ENCODE assay signal across 10 mouse cellular contexts in the genomic region with DNA sequence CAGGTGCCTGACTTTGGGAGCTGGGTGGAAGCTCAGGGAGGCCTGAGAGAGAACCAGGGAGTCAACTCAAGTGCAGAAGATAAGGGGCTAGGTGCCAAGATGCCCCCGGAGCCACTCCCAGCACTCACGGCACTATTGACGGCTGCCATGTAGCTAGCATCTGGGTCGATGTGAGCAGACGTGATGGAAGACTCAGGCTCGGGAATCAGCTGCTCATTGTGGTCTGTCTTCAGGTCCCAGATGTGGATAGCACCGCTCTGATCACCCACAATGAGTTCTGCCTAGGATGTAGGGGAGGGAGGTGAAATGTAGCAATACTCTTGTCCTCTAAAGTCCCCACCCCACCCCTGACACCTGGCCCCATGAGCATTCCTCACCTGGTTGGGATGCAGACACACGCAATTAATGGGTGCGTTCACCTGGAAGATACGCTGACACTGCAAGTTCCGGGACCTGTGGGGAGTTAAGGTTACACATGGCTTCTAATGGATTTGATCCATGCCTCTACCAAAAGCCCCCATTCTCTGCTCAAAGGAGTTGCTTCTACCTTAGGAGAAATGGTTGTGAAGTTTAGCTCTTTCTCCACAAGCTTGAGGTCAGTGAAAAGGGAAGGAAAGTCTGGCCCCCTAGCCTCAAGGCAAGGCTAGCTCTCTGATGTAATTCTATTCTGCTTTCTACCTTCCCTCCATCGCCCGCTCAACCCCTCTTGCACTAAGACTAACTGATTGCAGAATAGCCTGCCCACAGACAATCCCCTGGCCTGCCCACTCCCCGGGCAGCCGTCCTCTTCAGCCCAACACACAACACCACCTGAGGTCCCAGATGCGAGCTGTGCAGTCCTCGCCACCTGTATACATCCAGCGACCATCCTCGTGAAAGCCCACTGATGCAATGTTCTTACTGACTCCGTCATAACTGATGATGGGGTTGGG. TPM values are rescaled to one million over a fixed set of nuclear protein-coding genes. Genes with fewer than 3 reads are reported as not detected.
DNase-seq lines count a peak whose midpoint lies in the region; ATAC-seq and TF ChIP-seq lines count a peak whose summit lies in the region.
"Had no signal": no experiment of that assay in that cellular context is flagged by ENCODE, and none has a peak within 500 bp of the region (broad histone marks: within the 10 kb centered on the region; RNA-seq: fewer than 3 reads in every experiment).

No protein-coding gene starts in this region.

- WGBS in heart, embryonic 14.5 days = 91% methylated on average over 20 of the region's 20 CpGs
- WGBS in embryonic facial prominence, embryonic 11.5 days = 92% methylated on average over 20 of the region's 20 CpGs
- 89% methylated on average over 20 of the region's 20 CpGs for WGBS in hindbrain, postnatal 0 days
- WGBS in midbrain, embryonic 14.5 days = 94% methylated on average over 20 of the region's 20 CpGs
- 88% methylated on average over 20 of the region's 20 CpGs for WGBS in kidney, adult 2 months

- no peak for DNase-seq in heart, adult 18-20 months
- no peak for DNase-seq in embryonic facial prominence, embryonic 11.5 days (ENCODE audit: low spot score)
- DNase-seq in hindbrain, postnatal 0 days (ENCODE audit: low spot score) = no peak
- no peak for DNase-seq in midbrain, embryonic 14.5 days
- DNase-seq in urinary bladder, postnatal 14 days (ENCODE audit: low spot score) = no peak
- no peak for DNase-seq in layer of hippocampus, postnatal 14 days (ENCODE audit: low spot score in 2 of 2)
- DNase-seq in kidney, adult 2 months = no peak

- no peaks in the 10 kb centered on the region for H3K27me3 ChIP-seq in heart, embryonic 14.5 days (ENCODE audit: control insufficient read depth, insufficient read depth, low read length)
- no peaks in the 10 kb centered on the region for H3K27me3 ChIP-seq in embryonic facial prominence, embryonic 11.5 days (ENCODE audit: control insufficient read depth, insufficient read depth, low read length)
- no peaks in the 10 kb centered on the region for H3K27me3 ChIP-seq in hindbrain, postnatal 0 days (ENCODE audit: insufficient read depth, low read length)
- no peaks in the 10 kb centered on the region for H3K27me3 ChIP-seq in midbrain, embryonic 14.5 days (ENCODE audit: control insufficient read depth, insufficient read depth, low read length)
- H3K27me3 ChIP-seq in kidney, adult 2 months (replicated peaks; ENCODE audit: control insufficient read depth, insufficient read depth, low read length) = no peaks in the 10 kb centered on the region
- H3K27me3 ChIP-seq: heart, embryonic 15.5 days had no signal

- H3K4me1 ChIP-seq in heart, embryonic 14.5 days (ENCODE audit: control insufficient read depth in 2 of 2, insufficient read depth in 2 of 2, low read length in 2 of 2) = peaks cover 15 to 19% of the 10 kb centered on the region in 2 experiments
- peaks cover 3% of the 10 kb centered on the region for H3K4me1 ChIP-seq in embryonic facial prominence, embryonic 11.5 days (ENCODE audit: control insufficient read depth, insufficient read depth, low read length)
- H3K4me1 ChIP-seq in hindbrain, postnatal 0 days (ENCODE audit: insufficient read depth, low read length) = peaks cover 15% of the 10 kb centered on the region
- peaks cover 10% of the 10 kb centered on the region for H3K4me1 ChIP-seq in midbrain, embryonic 14.5 days (ENCODE audit: control insufficient read depth, insufficient read depth, low read length)
- peaks cover 11% of the 10 kb centered on the region for H3K4me1 ChIP-seq in kidney, adult 2 months (ENCODE audit: control insufficient read depth, insufficient read depth, low read length)

- no peak for TF ChIP-seq POLR2A in kidney, adult 2 months (IDR thresholded peaks at IDR 0.05; ENCODE audit: low read depth, low read length)

- peak overlapping the region; percentile 62; the same call in 1 of the 2 replicates for H3K4me2 ChIP-seq in heart, embryonic 14.5 days (ENCODE audit: low read length)
- no peak overlapping the region; the same call in 1 of the 2 replicates for H3K4me2 ChIP-seq in embryonic facial prominence, embryonic 11.5 days (ENCODE audit: low read depth, low read length)
- H3K4me2 ChIP-seq in hindbrain, postnatal 0 days (ENCODE audit: low read depth, low read length) = peak overlapping the region; percentile 69
- H3K4me2 ChIP-seq in midbrain, embryonic 14.5 days (ENCODE audit: low read length) = peak overlapping the region; percentile 58; the same call in 1 of the 2 replicates

- H3K27ac ChIP-seq in heart, embryonic 14.5 days (replicated peaks in 1 of 2; ENCODE audit: control insufficient read depth in 1 of 2, insufficient read depth in 1 of 2, low read depth in 2 of 2, low read length in 2 of 2) = no peak overlapping the region
- no peak overlapping the region for H3K27ac ChIP-seq in embryonic facial prominence, embryonic 11.5 days (replicated peaks; ENCODE audit: low read depth, low read length)
- peak overlapping the region; percentile 1; the same call in 1 of the 2 replicates for H3K27ac ChIP-seq in hindbrain, postnatal 0 days
- no peak overlapping the region for H3K27ac ChIP-seq in midbrain, embryonic 14.5 days (replicated peaks; ENCODE audit: low read depth, low read length)
- no peak overlapping the region for H3K27ac ChIP-seq in kidney, adult 2 months (ENCODE audit: insufficient read depth, low read depth, low read length)
- H3K27ac ChIP-seq: heart, embryonic 15.5 days; macrophage had no signal

- no peak overlapping the region for H3K4me3 ChIP-seq in heart, embryonic 14.5 days (ENCODE audit: control insufficient read depth in 1 of 2, insufficient read depth in 1 of 2, low read depth in 1 of 2, low read length in 2 of 2)
- no peak overlapping the region for H3K4me3 ChIP-seq in embryonic facial prominence, embryonic 11.5 days (ENCODE audit: low read depth, low read length)
- no peak overlapping the region for H3K4me3 ChIP-seq in hindbrain, postnatal 0 days (ENCODE audit: low read length)
- H3K4me3 ChIP-seq in midbrain, embryonic 14.5 days (replicated peaks; ENCODE audit: low read depth, low read length) = no peak overlapping the region
- no peak overlapping the region for H3K4me3 ChIP-seq in kidney, adult 2 months (ENCODE audit: insufficient read depth, low read depth, low read length)

- no peak for TF ChIP-seq CTCF in hindbrain, postnatal 0 days (IDR thresholded peaks at IDR 0.05; ENCODE audit: low read depth)
- no peak for TF ChIP-seq CTCF in kidney, adult 2 months (conservative IDR thresholded peaks at IDR 0.05; ENCODE audit: insufficient read depth, insufficient read length, low read depth, low read length)

- ATAC-seq in heart, embryonic 14.5 days (ENCODE audit: insufficient number of reproducible peaks, insufficient read depth, low FRiP score, low read depth) = no peak
- ATAC-seq in embryonic facial prominence, embryonic 11.5 days (replicated peaks; ENCODE audit: insufficient number of reproducible peaks, low FRiP score, low TSS enrichment, low read depth) = no peak
- ATAC-seq in hindbrain, postnatal 0 days = no peak
- ATAC-seq in midbrain, embryonic 14.5 days (ENCODE audit: low FRiP score, low TSS enrichment) = no peak

- H3K36me3 ChIP-seq in heart, embryonic 14.5 days (ENCODE audit: control insufficient read depth, insufficient read depth, low read length) = peaks cover 54% of the 10 kb centered on the region
- H3K36me3 ChIP-seq in embryonic facial prominence, embryonic 11.5 days (replicated peaks; ENCODE audit: control insufficient read depth, insufficient read depth, low read depth, low read length) = peaks cover 5% of the 10 kb centered on the region
- H3K36me3 ChIP-seq in hindbrain, postnatal 0 days (ENCODE audit: insufficient read depth, low read length) = peaks cover 30% of the 10 kb centered on the region
- peaks cover 44% of the 10 kb centered on the region for H3K36me3 ChIP-seq in midbrain, embryonic 14.5 days (ENCODE audit: control insufficient read depth, insufficient read depth, low read length)
- H3K36me3 ChIP-seq in kidney, adult 2 months (ENCODE audit: control insufficient read depth, insufficient read depth, low read length) = no peaks in the 10 kb centered on the region; the same call in 1 of the 2 replicates

- H3K9ac ChIP-seq in heart, embryonic 14.5 days (ENCODE audit: low read length) = peak overlapping the region; percentile 88; the same call in 1 of the 2 replicates
- H3K9ac ChIP-seq in embryonic facial prominence, embryonic 11.5 days (replicated peaks; ENCODE audit: low read length) = peak overlapping the region; percentile 91
- H3K9ac ChIP-seq in hindbrain, postnatal 0 days (replicated peaks; ENCODE audit: low read length) = no peak overlapping the region; the same call in 1 of the 2 replicates
- peak overlapping the region; percentile 65; the same call in 1 of the 2 replicates for H3K9ac ChIP-seq in midbrain, embryonic 14.5 days (replicated peaks; ENCODE audit: low read length)

- H3K9me3 ChIP-seq in heart, embryonic 14.5 days (ENCODE audit: control insufficient read depth, low read length) = no peaks in the 10 kb centered on the region
- H3K9me3 ChIP-seq in embryonic facial prominence, embryonic 11.5 days (replicated peaks; ENCODE audit: control insufficient read depth, low read length) = no peaks in the 10 kb centered on the region
- H3K9me3 ChIP-seq in hindbrain, postnatal 0 days (ENCODE audit: low read length) = no peaks in the 10 kb centered on the region
- H3K9me3 ChIP-seq in midbrain, embryonic 14.5 days (ENCODE audit: control insufficient read depth, low read length) = no peaks in the 10 kb centered on the region
- H3K9me3 ChIP-seq: heart, embryonic 15.5 days had no signal

RNA-seq across cellular contexts. Expression of a gene that starts 1.6 kb away (rescaled TPM):
- polyA plus RNA-seq in heart, embryonic 14.5 days (2014; fragmentation: Nextera tagmentation; extraction: Ambion mirVana) = 15.2 and 17.5 TPM in 2 replicates
- 10 to 100 TPM in 1 of 2 experiments, 1 to 10 TPM in 1; 8.1 to 10.3 TPM for total RNA-seq in heart, adult 18-20 months (2021)
- polyA plus RNA-seq in embryonic facial prominence, embryonic 11.5 days (2014; fragmentation: Nextera tagmentation; extraction: Ambion mirVana) = 30.3 and 32.0 TPM in 2 replicates
- 45.9 and 55.3 TPM in 2 replicates for total RNA-seq in hindbrain, postnatal 0 days (2014; rRNA removed)
- 26.3 and 26.4 TPM in 2 replicates for polyA plus RNA-seq in hindbrain, postnatal 0 days (2015; fragmentation: Nextera tagmentation; extraction: Ambion mirVana)
- polyA plus RNA-seq in midbrain, embryonic 14.5 days (2014; fragmentation: Nextera tagmentation; extraction: Ambion mirVana) = 36.2 and 43.0 TPM in 2 replicates
- 10 to 100 TPM; 30.7 to 32.1 TPM for total RNA-seq in layer of hippocampus, postnatal 14 days (2021)
- 26.1 and 32.1 TPM in 2 replicates for polyA plus RNA-seq in kidney, adult 2 months (2012; rRNA removed)

RNA-seq across cellular contexts. Expression of a gene that starts 3.6 kb away (rescaled TPM):
- not detected in 2 replicates for polyA plus RNA-seq in heart, embryonic 14.5 days (2014; fragmentation: Nextera tagmentation; extraction: Ambion mirVana)
- total RNA-seq in heart, adult 18-20 months (2021) = not detected
- polyA plus RNA-seq in embryonic facial prominence, embryonic 11.5 days (2014; fragmentation: Nextera tagmentation; extraction: Ambion mirVana) = 0.42 TPM in 1 of 2 replicates, not detected in the other
- 0.47 and 4.0 TPM in 2 replicates for total RNA-seq in hindbrain, postnatal 0 days (2014; rRNA removed)
- polyA plus RNA-seq in hindbrain, postnatal 0 days (2015; fragmentation: Nextera tagmentation; extraction: Ambion mirVana) = 1.3 and 1.4 TPM in 2 replicates
- 0.45 TPM in 1 of 2 replicates, not detected in the other for polyA plus RNA-seq in midbrain, embryonic 14.5 days (2014; fragmentation: Nextera tagmentation; extraction: Ambion mirVana)
- total RNA-seq in layer of hippocampus, postnatal 14 days (2021) = 1 to 10 TPM; 1.0 to 2.1 TPM
- polyA plus RNA-seq in kidney, adult 2 months (2012; rRNA removed) = 0.56 and 0.96 TPM in 2 replicates
- polyA plus RNA-seq: macrophage had no signal

RNA-seq across cellular contexts. Expression of a gene that starts 7.1 kb away (rescaled TPM):
- polyA plus RNA-seq in heart, embryonic 14.5 days (2014; fragmentation: Nextera tagmentation; extraction: Ambion mirVana) = 65.7 and 66.6 TPM in 2 replicates
- 10 to 100 TPM; 40.1 to 43.5 TPM for total RNA-seq in heart, adult 18-20 months (2021)
- 53.7 and 54.9 TPM in 2 replicates for polyA plus RNA-seq in embryonic facial prominence, embryonic 11.5 days (2014; fragmentation: Nextera tagmentation; extraction: Ambion mirVana)
- 71.7 and 74.1 TPM in 2 replicates for total RNA-seq in hindbrain, postnatal 0 days (2014; rRNA removed)
- 94.1 and 97.6 TPM in 2 replicates for polyA plus RNA-seq in hindbrain, postnatal 0 days (2015; fragmentation: Nextera tagmentation; extraction: Ambion mirVana)
- polyA plus RNA-seq in midbrain, embryonic 14.5 days (2014; fragmentation: Nextera tagmentation; extraction: Ambion mirVana) = 60.5 and 62.7 TPM in 2 replicates
- 10 to 100 TPM; 71.8 to 73.5 TPM for total RNA-seq in layer of hippocampus, postnatal 14 days (2021)
- 38.7 and 46.5 TPM in 2 replicates for polyA plus RNA-seq in kidney, adult 2 months (2012; rRNA removed)

RNA-seq across cellular contexts. Expression of a gene that starts 7.2 kb away (rescaled TPM):
- 16.0 and 17.6 TPM in 2 replicates for polyA plus RNA-seq in heart, embryonic 14.5 days (2014; fragmentation: Nextera tagmentation; extraction: Ambion mirVana)
- 10 to 100 TPM in 1 of 2 experiments, 1 to 10 TPM in 1; 9.8 to 10.1 TPM for total RNA-seq in heart, adult 18-20 months (2021)
- 10.3 and 11.1 TPM in 2 replicates for polyA plus RNA-seq in embryonic facial prominence, embryonic 11.5 days (2014; fragmentation: Nextera tagmentation; extraction: Ambion mirVana)
- 32.4 and 36.3 TPM in 2 replicates for total RNA-seq in hindbrain, postnatal 0 days (2014; rRNA removed)
- polyA plus RNA-seq in hindbrain, postnatal 0 days (2015; fragmentation: Nextera tagmentation; extraction: Ambion mirVana) = 28.0 and 33.5 TPM in 2 replicates
- polyA plus RNA-seq in midbrain, embryonic 14.5 days (2014; fragmentation: Nextera tagmentation; extraction: Ambion mirVana) = 22.7 and 22.8 TPM in 2 replicates
- total RNA-seq in layer of hippocampus, postnatal 14 days (2021) = 10 to 100 TPM; 27.8 to 32.3 TPM
- polyA plus RNA-seq in kidney, adult 2 months (2012; rRNA removed) = 63.7 and 72.8 TPM in 2 replicates

RNA-seq across cellular contexts. Expression of a gene that starts 11.1 kb away (rescaled TPM):
- polyA plus RNA-seq in heart, embryonic 14.5 days (2014; fragmentation: Nextera tagmentation; extraction: Ambion mirVana) = 0.26 and 0.62 TPM in 2 replicates
- under 1 TPM; 0.15 to 0.20 TPM for total RNA-seq in heart, adult 18-20 months (2021)
- polyA plus RNA-seq in embryonic facial prominence, embryonic 11.5 days (2014; fragmentation: Nextera tagmentation; extraction: Ambion mirVana) = 2.6 and 2.8 TPM in 2 replicates
- total RNA-seq in hindbrain, postnatal 0 days (2014; rRNA removed) = 152 and 163 TPM in 2 replicates
- 42.1 and 43.7 TPM in 2 replicates for polyA plus RNA-seq in hindbrain, postnatal 0 days (2015; fragmentation: Nextera tagmentation; extraction: Ambion mirVana)
- 34.8 and 37.5 TPM in 2 replicates for polyA plus RNA-seq in midbrain, embryonic 14.5 days (2014; fragmentation: Nextera tagmentation; extraction: Ambion mirVana)
- total RNA-seq in layer of hippocampus, postnatal 14 days (2021) = 100 to 1,000 TPM; 155 to 161 TPM
- 0.52 and 0.80 TPM in 2 replicates for polyA plus RNA-seq in kidney, adult 2 months (2012; rRNA removed)
- polyA plus RNA-seq: macrophage had no signal
